Mouse (Mus musculus): ENCODE measurements around the gene Fam222b. TPM values are rescaled to one million over a fixed set of nuclear protein-coding genes. Genes with fewer than 3 reads are reported as not detected.

The Fam222b gene
- total RNA-seq, 1 experiment from 2014 or later = 7.2 TPM

- no peak for ATAC-seq (replicated peaks; ENCODE audit: low read depth, poor library complexity, severe bottlenecking)
Observed at GRCm38 (mm10) chr11:78161169-78161568, 66.7 kb downstream of the Fam222b start.

- ATAC-seq (replicated peaks; ENCODE audit: low read depth, poor library complexity, severe bottlenecking) = no peak
Observed at GRCm38 (mm10) chr11:78161968-78162367, 67.5 kb downstream of the Fam222b start.

GRCm38 (mm10) chr11:78162504-78162903 is 68.0 kb downstream of the Fam222b start:
- no peak for ATAC-seq (replicated peaks; ENCODE audit: low read depth, poor library complexity, severe bottlenecking)

- no peak for ATAC-seq (replicated peaks; ENCODE audit: low read depth, poor library complexity, severe bottlenecking)
Observed at GRCm38 (mm10) chr11:78163045-78163444, 68.6 kb downstream of the Fam222b start.

- ATAC-seq (replicated peaks; ENCODE audit: low read depth, poor library complexity, severe bottlenecking) = no peak
Observed at GRCm38 (mm10) chr11:78163681-78164603, 69.5 kb downstream of the Fam222b start.

GRCm38 (mm10) chr11:78164604-78164923 is 70.1 kb downstream of the Fam222b start:
- no peak for ATAC-seq (replicated peaks; ENCODE audit: low read depth, poor library complexity, severe bottlenecking)

GRCm38 (mm10) chr11:78164924-78165760 is 70.7 kb downstream of the Fam222b start, which contains the start of gene Traf4:
Gene Traf4, minus strand, starts transcription at chr11:78165589.
- ATAC-seq (replicated peaks; ENCODE audit: low read depth, poor library complexity, severe bottlenecking) = peak; percentile 61

- peak; percentile 24 for ATAC-seq (replicated peaks; ENCODE audit: low read depth, poor library complexity, severe bottlenecking)
Observed at GRCm38 (mm10) chr11:78165761-78166109, 71.3 kb downstream of the Fam222b start.

GRCm38 (mm10) chr11:78166161-78166560 is 71.7 kb downstream of the Fam222b start:
- ATAC-seq (replicated peaks; ENCODE audit: low read depth, poor library complexity, severe bottlenecking) = no peak

GRCm38 (mm10) chr11:78166640-78167039 is 72.2 kb downstream of the Fam222b start:
- no peak for ATAC-seq (replicated peaks; ENCODE audit: low read depth, poor library complexity, severe bottlenecking)

- ATAC-seq (replicated peaks; ENCODE audit: low read depth, poor library complexity, severe bottlenecking) = no peak
Observed at GRCm38 (mm10) chr11:78167257-78167959, 72.9 kb downstream of the Fam222b start.

- peak; percentile 9; the same call in 1 of the 2 replicates for ATAC-seq (replicated peaks; ENCODE audit: low read depth, poor library complexity, severe bottlenecking)
Observed at GRCm38 (mm10) chr11:78168541-78169468, 74.3 kb downstream of the Fam222b start.

- no peak for ATAC-seq (replicated peaks; ENCODE audit: low read depth, poor library complexity, severe bottlenecking)
Observed at GRCm38 (mm10) chr11:78170306-78170705, 75.8 kb downstream of the Fam222b start.

GRCm38 (mm10) chr11:78171328-78171727 is 76.9 kb downstream of the Fam222b start:
- ATAC-seq (replicated peaks; ENCODE audit: low read depth, poor library complexity, severe bottlenecking) = no peak

GRCm38 (mm10) chr11:78172034-78172747 is 77.7 kb downstream of the Fam222b start:
- ATAC-seq (replicated peaks; ENCODE audit: low read depth, poor library complexity, severe bottlenecking) = no peak

GRCm38 (mm10) chr11:78172748-78173383 is 78.4 kb downstream of the Fam222b start:
- ATAC-seq (replicated peaks; ENCODE audit: low read depth, poor library complexity, severe bottlenecking) = no peak

GRCm38 (mm10) chr11:78174506-78174905 is 80.0 kb downstream of the Fam222b start:
- ATAC-seq (replicated peaks; ENCODE audit: low read depth, poor library complexity, severe bottlenecking) = no peak

GRCm38 (mm10) chr11:78175771-78176401 is 81.4 kb downstream of the Fam222b start:
- peak; percentile 60; the same call in 1 of the 2 replicates for ATAC-seq (replicated peaks; ENCODE audit: low read depth, poor library complexity, severe bottlenecking)
